Mouse (Mus musculus) neural tube, embryonic 15.5 days (tissue): ENCODE data around the gene Cldn19. TPM values are rescaled to one million over a fixed set of nuclear protein-coding genes. Genes with fewer than 3 reads are reported as not detected.
"Not testable (repeated sequence)": the region's sequence is repeated elsewhere in the genome, so short reads cannot be mapped to it uniquely, and the experiment has no call there.

ENCODE experiments used
- ATAC-seq: fragments of 200-750 bp; cut with Nextera tagmentation; 2 replicates; pipeline ENCODE4 v1.8.0; 2017; ENCODE audit warnings: mild to moderate bottlenecking, moderate TSS enrichment, moderate library complexity; ENCODE audit not compliant: low FRiP score
- H3K27ac ChIP-seq: fragments of 300-500 bp; sonication (generic); replicated peaks from 2 replicates; pipeline ENCODE4 v1.5.1; 2015; ENCODE audit warnings: mild to moderate bottlenecking, inconsistent platforms
- H3K27me3 ChIP-seq: fragments of 300-500 bp; sonication (generic); replicated peaks from 2 replicates; pipeline ENCODE4 v1.6.1; 2015; ENCODE audit warnings: inconsistent platforms
- H3K36me3 ChIP-seq: fragments of 300-500 bp; sonication (generic); 2 replicates; pipeline ENCODE4 v1.6.1; 2015; ENCODE audit warnings: inconsistent platforms
- H3K4me1 ChIP-seq: fragments of 300-500 bp; sonication (generic); 2 replicates; pipeline ENCODE4 v1.6.1; 2015; ENCODE audit warnings: inconsistent platforms
- H3K4me2 ChIP-seq: fragments of 300-500 bp; sonication (generic); 2 replicates; pipeline ENCODE4 v1.6.1; 2015; ENCODE audit warnings: inconsistent platforms, mild to moderate bottlenecking, moderate library complexity
- H3K4me3 ChIP-seq: fragments of 300-500 bp; sonication (generic); replicated peaks from 2 replicates; pipeline ENCODE4 v1.5.1; 2015; ENCODE audit warnings: mild to moderate bottlenecking, inconsistent platforms
- H3K9ac ChIP-seq: fragments of 300-500 bp; sonication (generic); replicated peaks from 2 replicates; pipeline ENCODE4 v1.6.1; 2015; ENCODE audit warnings: mild to moderate bottlenecking, inconsistent platforms
- H3K9me3 ChIP-seq: fragments of 300-500 bp; sonication (generic); replicated peaks from 2 replicates; pipeline ENCODE4 v1.6.1; 2016; ENCODE audit warnings: inconsistent platforms
- WGBS: fragments of 180-500 bp; shearing (Covaris S2); methylation state at CpG from one replicate; pipeline ENCODE4 v1.1.7; 2015; ENCODE audit warnings: mixed read lengths; 5-methylcytosine and 5-hydroxymethylcytosine counted together
- polyA plus RNA-seq: library from polyadenylated mRNA; unstranded; fragments of >200 nt; fragmentation: Nextera tagmentation; extraction: Ambion mirVana; gene quantifications from 2 replicates; pipeline ENCODE4 v1.2.1, GENCODE M21; 2015

Cldn19 gene
- polyA plus RNA-seq, 1 experiment from 2014 or later, result 0.81 TPM

DNA sequence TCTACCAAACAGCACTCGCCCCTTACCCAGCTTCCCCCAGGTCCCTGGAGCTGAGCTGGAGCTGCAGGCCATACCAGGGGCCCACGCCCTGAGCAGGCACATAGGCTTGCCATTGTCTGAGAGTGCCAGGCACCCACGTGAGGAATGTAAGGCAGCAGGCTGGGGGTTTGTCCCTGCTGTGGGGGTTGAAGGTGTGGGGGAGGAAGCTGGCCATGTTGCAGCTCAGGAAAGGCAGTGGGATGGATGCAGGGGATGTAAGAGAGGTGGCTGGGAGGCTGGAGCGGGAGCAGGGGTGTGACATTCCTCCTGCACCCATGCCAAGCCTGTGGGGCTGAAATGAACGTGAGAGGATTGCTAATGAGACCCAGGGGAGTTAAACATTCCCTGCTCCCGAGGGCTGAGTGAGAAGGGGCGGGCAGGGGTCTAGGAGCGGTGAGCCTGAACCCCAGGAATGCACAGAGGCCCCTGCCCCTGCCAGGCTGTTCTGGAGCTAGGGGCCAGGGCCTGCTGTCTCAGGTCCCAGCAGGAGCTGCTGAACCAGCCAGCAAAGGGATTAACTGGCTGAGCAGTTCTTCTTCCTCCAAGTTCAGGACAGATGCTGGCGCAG lies 1.1 kb upstream of the Cldn19 start:
- no peak overlapping the region for H3K4me2 ChIP-seq
- no peaks in the 10 kb centered on the region for H3K36me3 ChIP-seq
- peak; percentile 51 for ATAC-seq
- H3K27me3 ChIP-seq, result no peaks in the 10 kb centered on the region
- H3K9me3 ChIP-seq, result no peaks in the 10 kb centered on the region
- no peak overlapping the region for H3K9ac ChIP-seq
- no peak overlapping the region for H3K4me3 ChIP-seq
- WGBS, result 34% methylated on average over 9 of the region's 9 CpGs
- H3K4me1 ChIP-seq, result peaks cover 10% of the 10 kb centered on the region
- H3K27ac ChIP-seq, result peak overlapping the region; percentile 63

DNA sequence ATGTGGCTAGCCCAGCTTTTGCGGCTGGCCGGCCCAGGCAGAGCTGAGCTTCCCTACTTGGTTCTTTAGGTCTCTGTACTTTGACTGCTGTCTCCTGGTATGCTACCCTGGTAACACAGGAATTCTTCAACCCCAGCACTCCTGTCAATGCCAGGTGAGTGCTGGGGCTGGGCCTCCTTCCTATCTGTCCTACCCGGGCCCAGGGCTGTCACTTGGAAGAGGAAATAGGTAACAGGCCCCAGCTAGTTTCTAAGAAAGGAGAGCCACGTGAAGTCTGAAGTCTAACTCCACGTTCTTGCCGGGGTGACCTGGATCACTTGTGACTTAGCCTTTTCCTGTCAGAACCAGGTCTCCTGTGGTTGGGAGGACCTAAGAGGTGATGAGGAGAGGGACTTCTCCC lies 1.9 kb downstream of the Cldn19 start:
- Histone ChIP-seq H3K36me3 (no peaks in the 10 kb centered on the region), H3K27me3 (no peaks in the 10 kb centered on the region), H3K27ac (no peak overlapping the region), H3K4me3 (no peak overlapping the region), H3K4me1 (peaks cover 10% of the 10 kb centered on the region), H3K9ac (no peak overlapping the region), H3K4me2 (no peak overlapping the region), H3K9me3 (no peaks in the 10 kb centered on the region)
- ATAC-seq, result no peak
- 78% methylated on average over 6 of the region's 6 CpGs for WGBS

DNA sequence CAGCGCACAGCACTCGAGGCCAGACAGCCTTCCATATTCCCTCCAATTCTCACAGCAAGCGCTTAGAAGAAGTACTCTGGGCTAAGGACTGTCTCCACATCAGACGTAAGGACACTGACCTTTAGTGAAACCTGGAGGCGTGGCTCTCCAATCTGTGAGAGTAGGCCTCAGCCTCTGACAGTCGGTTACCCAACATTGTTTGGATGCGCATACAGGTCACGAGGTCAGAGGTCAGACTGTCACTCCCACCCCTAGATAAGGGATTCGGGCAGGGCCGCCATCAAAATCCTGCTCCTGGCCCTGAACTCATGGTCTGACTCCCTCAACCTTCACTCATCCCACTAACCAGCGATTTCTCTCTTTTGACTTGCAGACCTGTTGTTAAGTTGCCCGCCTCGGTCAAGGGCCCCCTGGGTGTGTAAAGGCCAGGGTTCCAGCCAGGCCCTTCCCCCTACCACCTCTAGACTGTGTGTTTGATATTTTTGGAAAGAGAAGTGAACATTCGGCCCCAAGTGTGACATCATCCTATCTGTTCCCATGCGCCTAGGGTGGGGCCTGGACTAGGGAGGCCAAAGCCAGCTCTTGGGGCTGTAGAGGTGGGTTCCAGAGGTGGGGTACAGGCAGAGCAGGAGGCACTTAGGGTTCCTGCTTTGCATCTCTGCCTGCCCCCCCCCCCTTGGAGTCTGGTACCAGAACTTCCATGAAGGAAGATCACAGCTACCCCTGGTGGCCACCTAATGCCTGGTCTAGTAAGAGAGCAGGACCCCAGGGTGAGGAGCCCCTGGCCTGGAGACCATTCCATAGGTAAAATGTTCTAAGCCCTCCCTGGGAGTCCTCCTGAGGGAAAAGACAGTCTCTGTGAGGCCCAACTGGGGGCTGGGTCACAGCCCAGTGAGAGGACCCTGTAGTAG lies 4.4 kb downstream of the Cldn19 start:
- H3K4me1 ChIP-seq, result peaks cover under 1% of the 10 kb centered on the region; the same call in 1 of the 2 replicates
- no peaks in the 10 kb centered on the region for H3K9me3 ChIP-seq
- ATAC-seq, result no peak
- H3K27ac ChIP-seq, result no peak overlapping the region
- H3K4me3 ChIP-seq, result no peak overlapping the region
- no peaks in the 10 kb centered on the region for H3K36me3 ChIP-seq
- H3K27me3 ChIP-seq, result no peaks in the 10 kb centered on the region
- no peak overlapping the region for H3K4me2 ChIP-seq
- 87% methylated on average over 15 of the region's 15 CpGs for WGBS
- H3K9ac ChIP-seq, result no peak overlapping the region

DNA sequence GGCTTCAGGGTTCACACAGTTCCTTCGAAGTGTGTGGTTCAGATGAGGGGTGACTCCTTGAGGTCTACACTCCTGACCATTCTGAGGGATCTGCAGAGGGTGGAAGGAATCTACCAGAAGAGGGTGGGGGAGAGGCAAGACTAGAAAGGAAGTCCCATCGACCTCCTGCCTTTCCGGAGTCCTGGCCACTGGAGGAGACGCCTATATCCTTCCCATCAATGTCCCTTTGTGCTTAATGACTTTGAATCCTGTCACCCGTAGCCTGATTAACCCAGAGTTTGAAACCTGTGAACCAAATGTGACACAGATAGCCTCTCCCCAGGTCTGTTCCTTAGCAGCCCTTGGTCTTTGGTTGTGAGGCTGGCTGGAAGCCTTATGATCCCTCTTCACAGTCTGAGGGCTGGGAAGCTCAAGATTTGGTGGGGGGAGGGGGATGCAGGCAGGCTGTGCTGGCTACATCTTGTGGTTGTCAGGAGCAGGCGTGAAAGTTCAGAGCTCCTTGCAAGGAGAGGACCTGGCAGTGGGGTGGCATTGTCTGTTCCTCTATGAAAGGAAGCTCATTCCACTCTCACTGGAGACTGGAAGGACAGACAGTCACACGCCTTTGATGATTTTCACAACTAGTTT lies 6.0 kb downstream of the Cldn19 start:
- ATAC-seq, result no peak
- H3K4me3 ChIP-seq, result no peak overlapping the region
- WGBS, result 74% methylated on average over 7 of the region's 7 CpGs
- no peaks in the 10 kb centered on the region for H3K27me3 ChIP-seq
- H3K27ac ChIP-seq, result no peak overlapping the region
- no peaks in the 10 kb centered on the region for H3K4me1 ChIP-seq
- H3K4me2 ChIP-seq, result no peak overlapping the region
- no peaks in the 10 kb centered on the region for H3K9me3 ChIP-seq
- no peaks in the 10 kb centered on the region for H3K36me3 ChIP-seq
- no peak overlapping the region for H3K9ac ChIP-seq

DNA sequence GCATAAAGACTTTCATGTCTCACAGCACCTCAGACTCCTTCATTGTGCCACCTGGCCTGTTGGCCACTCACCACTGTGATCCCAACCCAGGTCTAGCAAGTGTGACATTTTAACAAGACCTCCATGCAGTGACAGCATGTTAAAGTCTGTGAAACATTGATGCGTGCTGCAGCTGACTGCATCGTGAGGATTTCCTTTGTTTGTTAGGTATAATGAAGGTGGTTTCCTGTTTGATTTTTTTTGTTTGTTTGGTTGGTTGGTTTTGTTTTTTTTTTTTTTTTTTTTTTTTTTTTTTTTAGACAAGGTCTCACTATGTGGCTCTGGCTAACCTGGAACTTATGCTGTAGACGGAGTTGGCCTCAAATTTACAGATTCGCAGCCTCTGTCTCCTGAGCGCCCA lies 7.3 kb downstream of the Cldn19 start:
- no peaks in the 10 kb centered on the region for H3K9me3 ChIP-seq
- no peaks in the 10 kb centered on the region for H3K36me3 ChIP-seq
- no peaks in the 10 kb centered on the region for H3K4me1 ChIP-seq
- H3K4me2 ChIP-seq, result no peak overlapping the region
- no peak for ATAC-seq
- H3K4me3 ChIP-seq, result no peak overlapping the region
- no peak overlapping the region for H3K9ac ChIP-seq
- WGBS, result 89% methylated on average over 5 of the region's 5 CpGs
- no peaks in the 10 kb centered on the region for H3K27me3 ChIP-seq
- no peak overlapping the region for H3K27ac ChIP-seq

DNA sequence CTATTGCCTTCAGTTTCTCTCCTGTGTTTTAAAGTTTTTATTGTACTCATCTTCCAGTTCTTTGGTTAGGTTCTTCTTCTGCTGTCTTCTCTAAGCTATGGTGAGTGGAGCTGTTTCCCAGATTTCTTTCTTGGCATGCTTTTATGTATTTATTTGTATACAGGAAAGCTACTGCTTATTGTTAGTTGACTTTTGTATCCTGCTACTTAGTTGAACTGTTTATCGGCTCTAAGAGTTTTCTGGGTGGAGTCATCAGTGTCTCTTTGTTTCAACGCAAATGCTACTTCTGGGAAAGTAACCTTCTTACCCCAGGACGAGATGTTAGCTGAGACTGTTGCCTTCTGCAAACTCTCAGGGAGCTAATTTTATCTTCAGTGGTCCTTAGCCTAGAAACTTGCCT lies 8.2 kb downstream of the Cldn19 start:
- no peak for ATAC-seq
- 78% methylated on average over 3 of the region's 3 CpGs for WGBS
- no peaks in the 10 kb centered on the region for H3K9me3 ChIP-seq
- H3K4me3 ChIP-seq, result no peak overlapping the region
- no peak overlapping the region for H3K27ac ChIP-seq
- no peaks in the 10 kb centered on the region for H3K36me3 ChIP-seq
- H3K4me2 ChIP-seq, result no peak overlapping the region
- H3K4me1 ChIP-seq, result no peaks in the 10 kb centered on the region
- no peaks in the 10 kb centered on the region for H3K27me3 ChIP-seq
- H3K9ac ChIP-seq, result no peak overlapping the region

DNA sequence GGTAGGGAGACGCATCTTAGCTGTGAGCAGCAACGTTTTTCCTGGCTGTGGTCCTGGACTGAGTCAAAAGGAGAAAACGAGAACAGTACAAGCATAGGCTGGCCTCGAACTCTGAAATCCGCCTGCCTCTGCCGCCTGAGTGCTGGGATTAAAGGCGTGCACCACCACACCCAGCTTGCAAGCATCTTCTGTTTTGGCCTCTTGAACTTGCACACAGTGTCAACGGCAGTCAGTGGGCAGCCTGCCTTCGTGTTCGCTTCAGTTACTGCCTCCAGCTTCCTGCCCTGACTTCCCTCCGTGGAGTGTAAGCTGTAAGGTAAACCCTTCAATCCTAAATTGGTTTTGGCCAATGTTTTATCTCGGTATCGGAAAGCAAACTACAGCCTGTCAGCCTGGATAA lies 11.4 kb downstream of the Cldn19 start:
- H3K9ac ChIP-seq, result no peak overlapping the region
- H3K4me3 ChIP-seq, result no peak overlapping the region
- no peak for ATAC-seq

DNA sequence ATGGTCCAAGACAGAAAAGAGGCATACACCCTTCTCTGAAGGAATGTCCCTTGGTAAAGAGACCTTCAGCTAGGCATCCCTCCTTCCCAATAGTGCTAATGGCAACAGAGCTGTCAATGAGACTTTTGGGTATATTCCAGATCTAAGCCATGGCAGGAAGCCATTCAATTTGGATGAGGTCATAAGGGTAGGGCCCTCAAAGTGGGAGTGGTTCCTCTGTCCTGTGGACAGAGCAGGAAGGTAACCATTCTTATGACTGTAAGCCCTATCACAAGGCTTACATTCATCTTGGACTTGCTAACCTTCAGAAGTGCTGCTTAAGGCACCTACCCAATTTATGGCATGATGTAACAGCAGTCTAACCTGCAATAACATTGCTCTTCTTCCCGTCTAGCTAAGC lies 19.4 kb downstream of the Cldn19 start:
- Histone ChIP-seq H3K27ac (no peak overlapping the region), H3K9me3 (no peaks in the 10 kb centered on the region), H3K4me3 (no peak overlapping the region), H3K4me2 (no peak overlapping the region), H3K36me3 (peaks cover 85% of the 10 kb centered on the region), H3K9ac (no peak overlapping the region), H3K4me1 (no peaks in the 10 kb centered on the region), H3K27me3 (no peaks in the 10 kb centered on the region)
- no peak for ATAC-seq
- 87% methylated on average over 1 of the region's 1 CpGs for WGBS

More for the DNA sequence above, 11.4 kb downstream of the Cldn19 start:
- Histone ChIP-seq H3K36me3 (peaks cover 19% of the 10 kb centered on the region), H3K27me3 (no peaks in the 10 kb centered on the region), H3K9me3 (no peaks in the 10 kb centered on the region), H3K4me1 (no peaks in the 10 kb centered on the region), H3K27ac (no peak overlapping the region), H3K4me2 (no peak overlapping the region)
- WGBS, result 82% methylated on average over 13 of the region's 13 CpGs

DNA sequence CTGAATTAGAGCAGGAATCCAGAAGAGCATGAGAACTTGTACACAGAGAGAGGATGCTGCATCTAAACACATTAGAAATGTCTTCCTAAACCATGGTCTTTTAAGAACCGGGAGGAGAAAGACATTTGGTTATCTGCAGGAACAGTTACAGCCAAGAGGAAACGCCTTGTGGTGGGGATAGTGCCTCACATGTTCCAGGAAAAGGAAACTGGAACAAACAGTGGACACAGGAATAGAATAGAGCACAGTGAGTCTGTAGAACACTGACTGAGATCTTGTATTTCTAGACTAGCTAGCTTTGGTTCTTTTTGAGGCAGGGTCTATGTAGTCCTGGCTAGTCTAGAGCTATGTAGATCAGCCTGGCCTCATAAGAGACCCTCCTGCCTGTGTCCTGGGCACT lies 20.0 kb downstream of the Cldn19 start:
- no peaks in the 10 kb centered on the region for H3K4me1 ChIP-seq
- H3K27ac ChIP-seq, result no peak overlapping the region
- 93% methylated on average over 2 of the region's 2 CpGs for WGBS
- H3K9ac ChIP-seq, result no peak overlapping the region
- H3K27me3 ChIP-seq, result no peaks in the 10 kb centered on the region
- ATAC-seq, result no peak
- no peak overlapping the region for H3K4me2 ChIP-seq
- no peak overlapping the region for H3K4me3 ChIP-seq
- H3K36me3 ChIP-seq, result peaks cover 85% of the 10 kb centered on the region
- H3K9me3 ChIP-seq, result no peaks in the 10 kb centered on the region

DNA sequence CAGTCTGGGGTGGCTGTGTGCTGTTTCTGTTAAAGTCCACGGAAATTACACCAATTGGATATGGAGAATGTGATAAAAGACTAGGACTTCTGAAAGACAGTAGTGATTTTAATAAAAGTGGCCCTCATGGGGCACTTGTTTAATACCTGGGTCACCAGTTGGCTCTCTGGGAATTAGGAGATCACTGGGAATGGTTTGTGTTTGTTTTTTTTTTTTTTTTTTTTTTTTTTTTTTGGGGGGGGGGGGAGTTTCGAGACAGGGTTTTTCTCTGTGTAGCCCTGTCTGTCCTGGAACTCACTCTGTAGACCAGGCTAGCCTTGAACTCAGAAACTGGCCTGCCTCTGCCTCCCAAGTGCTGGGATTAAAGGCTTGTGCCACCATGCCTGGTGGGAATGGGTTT lies 20.5 kb downstream of the Cldn19 start:
- Histone ChIP-seq H3K36me3 (peaks cover 85% of the 10 kb centered on the region), H3K27ac (no peak overlapping the region), H3K9ac (no peak overlapping the region), H3K4me1 (no peaks in the 10 kb centered on the region), H3K9me3 (no peaks in the 10 kb centered on the region), H3K27me3 (no peaks in the 10 kb centered on the region), H3K4me2 (no peak overlapping the region), H3K4me3 (no peak overlapping the region)
- WGBS, result 91% methylated on average over 2 of the region's 2 CpGs
- no peak for ATAC-seq

DNA sequence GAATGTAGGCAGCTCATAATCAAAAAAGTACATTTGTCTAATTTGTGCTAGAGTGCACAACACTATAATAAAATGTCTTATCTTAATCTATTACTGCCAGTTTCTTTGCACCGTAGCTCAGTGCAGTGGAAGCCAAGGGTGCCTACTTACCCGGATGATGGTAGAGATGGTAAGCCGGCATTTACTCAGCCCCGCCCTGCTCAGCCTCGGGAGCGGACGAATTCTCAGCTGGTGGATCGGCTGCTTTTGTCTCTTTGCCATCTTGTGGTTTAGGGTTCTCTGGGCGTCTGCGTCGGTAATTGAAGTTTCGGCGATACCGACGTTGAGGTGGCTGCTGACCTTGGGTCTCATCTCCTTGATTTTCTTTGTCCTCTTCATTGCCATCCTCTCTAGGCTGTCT lies 23.6 kb downstream of the Cldn19 start:
- not testable (repeated sequence) for H3K27me3 ChIP-seq, H3K9me3 ChIP-seq, H3K4me2 ChIP-seq, H3K4me3 ChIP-seq, H3K27ac ChIP-seq, H3K9ac ChIP-seq, ATAC-seq, H3K4me1 ChIP-seq
- H3K36me3 ChIP-seq, result peaks cover 80% of the 10 kb centered on the region
- 87% methylated on average over 15 of the region's 15 CpGs for WGBS

DNA sequence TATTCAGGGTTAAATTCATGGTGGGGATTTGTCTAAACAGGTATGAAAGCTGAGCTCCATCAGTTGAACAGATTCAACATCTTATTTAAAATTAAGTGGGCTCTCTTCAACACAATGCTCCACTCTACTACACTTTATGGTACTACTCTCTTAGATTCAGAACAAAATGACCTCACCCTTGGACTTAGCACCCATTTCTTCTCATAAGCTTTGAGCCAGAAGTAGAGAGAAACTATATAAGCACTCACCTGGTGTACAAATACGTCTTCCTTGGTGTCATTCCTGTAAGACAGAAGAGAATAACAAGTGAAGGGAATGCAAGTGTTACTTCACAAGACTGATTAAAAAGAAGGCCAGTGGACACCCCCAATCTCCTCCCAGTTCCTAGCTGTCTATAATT lies 29.6 kb downstream of the Cldn19 start:
- Histone ChIP-seq H3K4me1 (peaks cover 13% of the 10 kb centered on the region), H3K36me3 (peaks cover 39% of the 10 kb centered on the region), H3K4me2 (no peak overlapping the region), H3K27me3 (no peaks in the 10 kb centered on the region), H3K27ac (no peak overlapping the region), H3K9me3 (no peaks in the 10 kb centered on the region), H3K4me3 (no peak overlapping the region), H3K9ac (no peak overlapping the region)
- no peak for ATAC-seq
- WGBS, result 95% methylated on average over 1 of the region's 1 CpGs
